Mouse (Mus musculus) mature B cell (primary cell): ENCODE measurements around the gene Pdcd1lg2.

Source experiments
- in situ Hi-C: fragments of 300-500 bp; cut with MboI; formaldehyde crosslinking; loops from 2 replicates; pipeline ENCODE4 v1.14.3; 2019

Pdcd1lg2 gene

GRCm38 (mm10) chr19:29470652-29471051 is 59.9 kb downstream of the Pdcd1lg2 start:
- in situ Hi-C loops = no loop called here

DNA sequence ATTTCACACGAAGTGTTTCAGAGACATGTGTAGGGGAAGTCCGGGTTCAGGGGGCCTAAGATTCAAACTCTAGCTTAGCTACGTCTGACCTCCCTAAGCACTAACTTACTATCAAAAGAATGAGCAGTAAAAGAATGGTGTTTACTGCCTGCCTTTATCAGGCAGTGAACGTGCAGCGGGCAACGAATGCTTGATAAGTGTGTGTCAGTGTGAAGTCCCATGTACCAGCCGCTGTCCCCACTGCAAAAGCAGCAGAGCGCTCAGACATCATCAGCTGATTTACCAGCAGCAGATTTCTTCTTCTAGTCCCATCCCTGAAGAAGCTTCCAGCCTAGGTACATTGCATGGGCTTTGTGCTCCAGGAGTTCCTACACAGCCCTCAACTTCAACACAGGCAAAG is 61.7 kb downstream of the Pdcd1lg2 start:
- in situ Hi-C loops = no loop called here

- in situ Hi-C loops = no loop called here
These were observed 62.2 kb downstream of the Pdcd1lg2 start for GRCm38 (mm10) chr19:29472946-29473345.

DNA sequence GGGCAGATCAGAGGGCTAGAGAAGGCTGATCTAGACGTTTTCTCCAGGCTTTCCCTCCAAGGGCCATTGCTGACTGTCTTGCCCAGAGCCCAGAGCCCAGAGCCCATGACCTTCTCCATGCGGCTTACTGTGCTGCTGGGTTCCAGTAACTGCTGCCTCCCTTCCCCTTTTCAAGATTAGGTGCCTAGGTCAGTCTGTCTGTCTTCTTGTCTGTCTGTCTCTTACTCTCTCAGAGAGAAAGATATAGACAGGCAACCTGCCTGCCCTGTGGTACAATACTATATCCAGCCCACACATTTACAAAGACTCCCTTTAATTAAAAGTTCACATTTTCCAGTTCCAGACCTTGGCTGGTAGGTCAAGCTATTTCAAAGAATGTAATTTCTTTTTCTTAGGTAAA is 64.1 kb downstream of the Pdcd1lg2 start:
- in situ Hi-C loops = no loop called here

GRCm38 (mm10) chr19:29475210-29475620 is 64.5 kb downstream of the Pdcd1lg2 start:
- in situ Hi-C loops = no loop called here

- in situ Hi-C loops = no loop called here
These were observed 67.9 kb downstream of the Pdcd1lg2 start for GRCm38 (mm10) chr19:29478598-29478997.

- in situ Hi-C loops = no loop called here
These were observed 70.9 kb downstream of the Pdcd1lg2 start for GRCm38 (mm10) chr19:29481578-29481977.

DNA sequence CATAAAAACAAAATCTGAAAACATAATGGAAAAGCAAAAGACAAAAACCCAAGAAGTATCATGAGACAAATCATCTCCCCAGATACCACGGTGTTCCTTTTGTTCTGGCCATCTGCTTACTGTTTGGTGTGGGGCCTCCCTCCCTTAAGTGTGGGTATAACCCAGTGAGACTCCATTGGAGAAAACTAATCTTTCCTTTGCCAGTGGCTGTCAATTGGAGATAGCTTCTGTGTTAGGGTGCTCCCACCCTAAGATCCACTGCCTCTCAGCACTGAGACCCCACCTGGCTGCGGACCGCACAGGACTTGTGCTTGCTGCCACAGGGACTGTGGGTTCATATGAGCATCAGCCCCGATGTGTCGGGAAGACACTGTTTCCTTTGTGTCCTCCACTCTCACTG is 71.4 kb downstream of the Pdcd1lg2 start:
- in situ Hi-C loops = no loop called here

DNA sequence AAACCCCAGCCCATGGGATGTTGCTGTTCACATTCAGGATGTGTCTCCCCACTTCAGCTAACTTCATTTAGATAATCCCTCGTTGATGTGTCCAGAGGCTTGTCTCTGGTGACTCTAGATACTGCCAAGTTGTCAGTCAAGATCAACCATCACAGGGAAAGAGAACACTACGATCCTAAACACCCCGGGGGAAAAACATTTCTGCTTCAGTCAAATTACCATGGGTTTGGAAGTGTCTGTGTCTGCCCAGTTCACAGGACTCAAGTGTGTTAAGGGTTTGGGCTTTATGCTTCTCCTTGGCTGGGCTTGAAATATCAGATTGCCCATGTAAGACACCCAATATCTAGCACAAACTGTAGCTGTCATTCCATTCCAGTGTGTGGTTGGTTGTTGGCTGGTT is 71.9 kb downstream of the Pdcd1lg2 start:
- in situ Hi-C loops = no loop called here

GRCm38 (mm10) chr19:29483386-29483785 is 72.7 kb downstream of the Pdcd1lg2 start:
- in situ Hi-C loops = no loop called here

GRCm38 (mm10) chr19:29484537-29484936 is 73.8 kb downstream of the Pdcd1lg2 start:
- in situ Hi-C loops = no loop called here

DNA sequence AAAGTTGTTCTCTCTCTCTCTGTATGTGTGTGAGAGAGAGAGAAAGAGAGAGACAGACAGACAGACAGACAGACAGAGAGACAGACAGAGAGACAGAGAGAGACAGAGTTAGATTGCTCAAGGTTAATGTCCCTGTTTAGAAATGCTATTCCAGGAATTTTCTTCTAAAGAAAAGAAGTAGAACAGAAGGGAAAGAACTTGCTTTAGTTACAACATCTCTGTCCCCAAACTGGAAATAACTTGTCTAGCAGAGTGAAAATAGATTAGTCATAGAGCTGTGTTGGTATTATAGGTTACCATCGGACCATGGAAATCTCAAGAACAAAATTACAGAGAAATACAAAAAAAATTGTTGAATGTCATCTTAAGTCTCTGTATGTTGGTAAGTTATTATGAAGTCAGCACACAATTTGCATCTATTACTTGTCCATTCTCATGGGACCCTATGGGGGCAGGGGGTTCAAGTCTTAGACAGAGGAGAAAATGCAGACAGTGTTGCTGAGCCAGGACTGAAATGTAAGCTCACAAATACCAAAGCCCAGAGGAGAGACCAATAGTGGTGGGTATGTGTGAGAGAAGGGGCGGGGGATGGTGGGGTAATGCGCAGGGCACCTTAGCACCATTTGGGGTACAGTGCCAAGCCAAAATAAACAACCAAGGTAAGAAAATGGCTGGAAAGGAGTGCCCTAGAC is 74.7 kb downstream of the Pdcd1lg2 start:
- in situ Hi-C loops = no loop called here

GRCm38 (mm10) chr19:29486545-29487206 is 76.0 kb downstream of the Pdcd1lg2 start:
- in situ Hi-C loops = no loop called here

- in situ Hi-C loops = no loop called here
These were observed 76.8 kb downstream of the Pdcd1lg2 start for GRCm38 (mm10) chr19:29487326-29488072.

GRCm38 (mm10) chr19:29488073-29488390 is 77.3 kb downstream of the Pdcd1lg2 start:
- in situ Hi-C loops = no loop called here

- in situ Hi-C loops = no loop called here
These were observed 77.7 kb downstream of the Pdcd1lg2 start for GRCm38 (mm10) chr19:29488420-29488819.

GRCm38 (mm10) chr19:29489785-29490284 is 79.1 kb downstream of the Pdcd1lg2 start:
- in situ Hi-C loops = loop anchor here (5.0 kb wide), 1 partner anchor 123 kb away; the partner anchor contains the start of genes Cd274 and Plgrkt

- in situ Hi-C loops = loop anchor here (5.0 kb wide), 1 partner anchor 124 kb away; the partner anchor contains the start of genes Cd274 and Plgrkt
These were observed 80.7 kb downstream of the Pdcd1lg2 start for GRCm38 (mm10) chr19:29491467-29491866.

DNA sequence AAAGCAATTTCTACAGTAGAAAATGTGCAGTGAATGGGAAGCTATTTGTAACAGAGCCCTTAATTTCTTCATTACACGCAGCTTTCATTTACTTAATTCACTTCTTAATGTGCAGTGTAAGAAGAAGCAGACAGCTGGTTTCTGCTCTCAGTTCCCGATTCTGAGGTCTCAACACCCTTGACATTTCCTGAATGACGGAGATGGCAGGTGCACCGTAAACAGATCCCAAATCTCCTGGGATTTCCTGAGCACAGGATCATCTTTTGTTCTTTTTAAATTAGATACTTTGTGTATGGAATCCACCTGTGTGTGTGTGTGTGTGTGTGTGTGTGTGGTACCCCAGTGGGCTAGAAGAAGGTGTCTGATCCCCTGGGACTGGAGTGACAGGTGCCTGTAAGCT is 83.7 kb downstream of the Pdcd1lg2 start:
- in situ Hi-C loops = loop anchor here (5.0 kb wide), 1 partner anchor 127 kb away; the partner anchor contains the start of genes Cd274 and Plgrkt

DNA sequence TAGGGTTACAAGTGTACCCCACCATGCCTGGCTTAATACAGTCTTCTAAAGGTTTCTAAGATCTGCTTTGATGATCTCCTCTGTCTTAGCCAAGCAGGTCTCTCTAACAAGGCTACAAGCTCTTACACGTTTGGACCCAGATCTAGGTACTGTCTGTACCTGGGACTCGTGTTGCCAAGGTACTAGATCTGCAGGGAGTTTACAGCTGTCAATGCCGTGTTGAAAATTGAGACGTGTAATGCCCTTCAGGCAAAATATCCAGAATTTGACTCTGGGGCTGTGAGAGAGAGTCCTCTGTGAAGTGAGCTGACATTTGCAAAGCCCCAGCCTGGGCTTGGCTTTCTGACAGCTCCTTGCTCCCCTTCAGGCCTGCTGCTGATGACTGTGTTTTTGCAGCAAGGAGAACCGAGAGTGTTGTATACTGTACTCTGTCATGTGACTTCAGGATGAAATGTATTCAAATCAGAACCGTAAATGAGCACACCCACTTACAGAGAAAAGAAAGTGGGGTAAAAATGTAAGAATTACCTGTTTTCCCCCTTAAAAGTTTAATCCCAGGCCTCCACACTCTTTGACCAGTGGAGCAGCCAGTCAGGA is 85.4 kb downstream of the Pdcd1lg2 start:
- in situ Hi-C loops = no loop called here

DNA sequence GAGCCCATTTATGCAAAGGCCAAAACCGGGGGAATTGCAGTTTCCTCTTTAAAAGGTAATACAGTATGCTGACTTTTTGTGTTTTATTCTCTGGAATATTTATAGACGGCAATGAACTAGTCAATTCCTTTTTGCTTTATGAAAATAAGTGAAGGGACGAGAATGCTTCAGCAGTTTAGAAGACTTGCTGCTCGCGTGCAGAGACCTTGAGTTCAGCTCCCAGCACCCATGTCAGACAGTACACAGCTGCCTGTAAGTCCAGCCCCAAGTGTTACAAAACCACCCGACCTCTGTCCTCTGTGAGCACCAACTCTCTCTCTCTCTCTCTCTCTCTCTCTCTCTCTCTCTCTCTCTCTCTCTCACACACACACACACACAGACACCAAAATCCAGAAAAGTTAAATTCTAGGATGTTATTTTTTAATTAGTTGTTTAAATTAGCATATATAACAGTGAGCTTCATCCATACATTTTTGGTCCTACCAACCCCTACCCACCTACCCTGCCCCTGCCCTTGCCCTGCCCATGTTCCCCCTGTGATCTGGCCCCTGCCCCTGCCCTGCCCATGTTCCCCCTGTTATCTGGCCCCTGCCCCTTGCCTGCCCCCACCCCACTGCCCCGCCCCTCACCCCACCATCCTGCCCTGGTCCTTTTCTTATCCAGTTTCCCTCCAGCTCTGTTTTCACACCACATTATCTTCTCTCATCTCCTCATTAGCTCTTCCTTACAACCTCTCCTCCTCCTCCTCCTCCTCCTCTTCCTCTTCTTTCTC is 86.3 kb downstream of the Pdcd1lg2 start:
- in situ Hi-C loops = no loop called here
